Mouse (Mus musculus): ENCODE results near the gene Hist1h4j. TPM values are rescaled to one million over a fixed set of nuclear protein-coding genes. Genes with fewer than 3 reads are reported as not detected.

Gene Hist1h4j
- total RNA-seq, 2 experiments from 2014 or later: 13.9 to 19.4 TPM

GRCm38 (mm10) chr13:21778814-21779766 is 44.2 kb downstream of the Hist1h4j start:
- TF ChIP-seq CTCF (IDR thresholded peaks at IDR 0.05): no peak
- DNase-seq (ENCODE audit: extremely low spot score in 1 of 2, low spot score in 2 of 2): peak; percentile 45 to 58
- Histone ChIP-seq H3K4me3 (peak overlapping the region; percentile 57), H3K27ac (peak overlapping the region; percentile 71; the same call in 1 of the 2 replicates)
- intact Hi-C loops (cut with DNase I): loop anchor here (2.0 kb wide), 1 partner anchor 56 kb away; the partner anchor contains the start of gene Hist1h2bm

DNA sequence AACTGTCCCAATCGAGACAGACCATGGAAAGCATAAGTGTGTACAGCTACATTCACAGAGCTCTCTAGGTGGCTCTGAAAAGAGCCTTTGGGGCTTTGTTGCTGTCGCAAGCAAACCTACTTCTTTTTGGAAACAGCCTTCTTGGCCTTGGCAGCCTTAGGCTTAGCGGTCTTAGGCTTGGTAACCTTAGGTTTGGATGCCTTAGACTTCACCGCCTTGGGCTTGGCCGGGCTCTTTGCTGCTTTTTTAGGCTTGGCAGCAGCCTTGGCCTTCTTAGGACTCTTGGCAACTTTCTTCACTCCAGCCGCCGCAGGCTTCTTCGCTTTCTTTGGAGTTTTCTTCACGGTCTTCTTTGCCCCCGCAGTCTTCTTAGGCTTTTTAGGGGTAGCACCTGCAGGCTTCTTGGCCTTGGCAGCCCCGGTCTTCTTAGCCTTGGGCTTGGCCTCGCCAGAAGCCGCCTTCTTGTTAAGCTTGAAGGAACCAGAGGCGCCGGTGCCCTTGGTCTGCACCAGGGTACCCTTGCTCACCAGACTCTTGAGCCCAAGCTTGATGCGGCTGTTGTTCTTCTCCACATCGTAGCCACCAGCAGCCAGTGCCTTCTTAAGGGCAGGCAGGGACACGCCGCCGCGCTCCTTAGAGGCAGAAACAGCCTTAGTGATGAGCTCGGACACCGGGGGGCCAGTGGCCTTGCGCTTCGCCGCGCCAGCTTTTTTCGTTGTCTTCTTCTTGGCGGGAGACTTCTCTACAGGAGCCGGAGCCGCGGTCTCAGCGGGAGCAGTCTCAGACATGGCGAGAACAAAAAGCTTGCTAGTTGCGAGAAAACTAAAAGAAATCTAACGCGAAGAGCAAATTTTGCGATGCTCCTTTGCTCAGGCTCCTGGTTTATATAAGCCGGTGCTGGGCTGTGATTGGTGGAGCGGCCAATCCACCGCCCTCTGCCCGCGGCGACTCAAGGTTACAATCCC is 45.2 kb downstream of the Hist1h4j start, which contains the start of gene Hist1h1b:
Hist1h1b (minus strand) TSS at position 859 of the 965 bp plus-strand sequence.
- peak within 1 kb of the TSS; percentile 57 for H3K4me3 ChIP-seq

DNA sequence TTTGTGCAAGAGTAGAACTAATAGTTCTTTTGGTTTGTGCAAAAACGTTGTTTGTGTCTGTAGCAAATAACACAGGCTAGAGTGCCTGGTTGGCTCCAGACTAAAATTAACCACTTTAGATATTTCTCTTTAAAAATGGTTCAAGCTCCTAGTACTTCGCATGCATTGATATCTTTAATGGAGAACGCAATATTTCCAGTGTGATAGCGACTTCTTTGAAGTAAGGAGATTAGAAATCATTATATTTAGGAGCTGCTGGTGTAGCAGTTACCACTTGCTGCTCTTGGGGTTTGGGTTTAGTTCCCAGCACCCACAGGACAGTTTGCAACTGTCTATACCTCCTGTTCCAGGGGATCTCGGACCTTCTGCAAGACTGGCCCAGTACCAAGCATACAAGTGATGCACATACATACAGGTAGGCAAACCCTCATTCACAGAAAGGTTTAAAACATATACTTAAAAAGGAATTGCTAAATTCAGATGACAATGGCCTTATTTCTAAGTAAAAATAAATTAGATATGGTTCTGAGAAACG is 46.2 kb downstream of the Hist1h4j start:
- Histone ChIP-seq H3K4me3 (no peak overlapping the region; the same call in 1 of the 2 replicates), H3K27ac (no peak overlapping the region)
- TF ChIP-seq CTCF (IDR thresholded peaks at IDR 0.05): no peak
- intact Hi-C loops (cut with DNase I): loop anchor here (2.0 to 10.0 kb wide), 4 partner anchors 28 to 1914 kb away; partner anchors contain the start of genes Hist1h1e, Hist1h1t, Hist1h2ak and Hist1h2be
- no peak for DNase-seq (ENCODE audit: extremely low spot score in 1 of 2, low spot score in 2 of 2)

More for the DNA sequence above, 45.2 kb downstream of the Hist1h4j start, which contains the start of gene Hist1h1b:
- intact Hi-C loops (cut with DNase I): loop anchor here (2.0 to 10.0 kb wide), 5 partner anchors 27 to 1915 kb away; partner anchors contain the start of genes Hist1h1e, Hist1h1t, Hist1h2ak and Hist1h2be
- no peak for TF ChIP-seq CTCF (IDR thresholded peaks at IDR 0.05)
- peak; percentile 53 to 69 for DNase-seq (ENCODE audit: extremely low spot score in 1 of 2, low spot score in 2 of 2)
- peak within 1 kb of the TSS; percentile 89 for H3K27ac ChIP-seq

DNA sequence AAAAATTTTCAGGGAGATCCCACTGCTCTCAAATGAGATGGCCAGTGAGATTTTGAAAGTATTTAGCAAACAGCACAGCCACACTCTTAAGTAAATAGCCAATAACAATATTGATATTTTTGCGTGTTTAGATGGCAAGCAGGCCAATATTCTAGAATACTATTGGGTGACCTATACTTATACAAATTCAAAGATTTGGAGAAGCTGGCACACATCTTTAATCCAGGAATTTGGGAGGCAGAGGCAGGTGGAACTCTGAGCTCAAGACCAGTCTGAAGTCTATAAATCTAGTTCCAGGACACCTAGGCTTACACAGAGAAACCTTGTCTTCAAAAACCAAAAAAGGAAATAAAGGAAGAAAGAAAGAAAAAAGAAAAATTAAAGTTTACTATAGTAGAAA is 46.8 kb downstream of the Hist1h4j start:
- TF ChIP-seq CTCF (IDR thresholded peaks at IDR 0.05): no peak
- H3K27ac ChIP-seq: no peak overlapping the region
- H3K4me3 ChIP-seq: no peak overlapping the region
- DNase-seq (ENCODE audit: extremely low spot score in 1 of 2, low spot score in 2 of 2): no peak
- intact Hi-C loops (cut with DNase I): loop anchor here (2.0 to 10.0 kb wide), 4 partner anchors 29 to 1913 kb away; partner anchors contain the start of genes Hist1h1e, Hist1h1t, Hist1h2ak and Hist1h2be

DNA sequence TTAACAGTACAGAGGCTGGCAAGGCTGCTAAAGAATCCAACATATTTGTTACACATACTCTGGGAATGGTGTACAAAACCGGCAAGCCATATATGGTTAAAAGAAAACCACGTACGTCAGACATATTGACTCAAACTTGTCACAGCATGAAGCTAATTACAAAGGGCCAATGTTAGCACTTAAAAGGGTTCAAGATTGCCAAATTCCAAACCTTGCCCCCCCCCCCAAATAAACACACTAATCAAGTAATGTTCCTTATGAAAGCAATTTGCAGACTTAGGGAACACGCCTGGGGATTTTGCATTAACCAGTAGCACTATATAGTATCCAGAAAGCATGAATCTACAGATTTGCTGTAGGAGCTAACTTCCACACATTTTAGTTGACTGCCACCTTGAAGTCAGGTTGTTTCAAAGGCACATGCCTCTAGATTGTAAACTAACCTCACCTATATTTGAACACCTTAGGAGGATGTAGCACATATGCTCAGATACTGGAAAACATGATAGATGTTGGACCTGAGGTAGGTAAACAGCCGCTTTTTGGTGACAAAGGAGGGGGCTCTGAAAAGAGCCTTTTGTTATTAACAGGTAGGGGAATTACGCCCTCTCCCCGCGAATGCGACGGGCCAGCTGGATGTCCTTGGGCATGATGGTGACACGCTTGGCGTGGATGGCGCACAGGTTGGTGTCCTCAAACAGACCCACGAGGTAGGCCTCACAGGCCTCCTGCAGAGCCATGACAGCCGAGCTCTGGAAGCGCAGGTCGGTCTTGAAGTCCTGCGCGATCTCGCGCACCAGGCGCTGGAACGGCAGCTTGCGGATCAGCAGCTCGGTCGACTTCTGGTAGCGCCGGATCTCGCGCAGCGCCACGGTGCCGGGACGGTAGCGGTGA is 47.7 kb downstream of the Hist1h4j start:
- DNase-seq (ENCODE audit: extremely low spot score in 1 of 2, low spot score in 2 of 2): peak; percentile 14 to 21

GRCm38 (mm10) chr13:21783255-21783617 is 48.4 kb downstream of the Hist1h4j start, which contains the start of gene Hist1h3i:
Gene Hist1h3i (minus strand): TSS chr13:21783370.
- intact Hi-C loops (cut with DNase I): loop anchor here (10.0 kb wide), 3 partner anchors 1802 to 1912 kb away; partner anchors contain the start of genes Hist1h1e, Hist1h1t, Hist1h2be and Hist1h4c

More for the DNA sequence above, 47.7 kb downstream of the Hist1h4j start:
- Histone ChIP-seq H3K27ac (peak overlapping the region; percentile 82), H3K4me3 (peak overlapping the region; percentile 48)
- intact Hi-C loops (cut with DNase I): loop anchor here (10.0 kb wide), 3 partner anchors 1802 to 1912 kb away; partner anchors contain the start of genes Hist1h1e, Hist1h1t, Hist1h2be and Hist1h4c

GRCm38 (mm10) chr13:21783734-21784161 is 48.9 kb downstream of the Hist1h4j start:
- TF ChIP-seq CTCF (IDR thresholded peaks at IDR 0.05): no peak
- H3K27ac ChIP-seq: no peak overlapping the region
- DNase-seq (ENCODE audit: extremely low spot score in 1 of 2, low spot score in 2 of 2): peak in 1 of 2 experiments; percentile 13
- H3K4me3 ChIP-seq: peak overlapping the region; percentile 48
- intact Hi-C loops (cut with DNase I): loop anchor here (10.0 kb wide), 3 partner anchors 1801 to 1911 kb away; partner anchors contain the start of genes Hist1h1e, Hist1h1t, Hist1h2be and Hist1h4c

More at GRCm38 (mm10) chr13:21783255-21783617, 48.4 kb downstream of the Hist1h4j start, which contains the start of gene Hist1h3i:
- no peak for TF ChIP-seq CTCF (IDR thresholded peaks at IDR 0.05)
- DNase-seq (ENCODE audit: extremely low spot score in 1 of 2, low spot score in 2 of 2): peak; percentile 50 to 71
- Histone ChIP-seq H3K4me3 (peak within 1 kb of the TSS; percentile 48), H3K27ac (peak within 1 kb of the TSS; percentile 82)

GRCm38 (mm10) chr13:21784311-21784710 is 49.4 kb downstream of the Hist1h4j start:
- no peak for DNase-seq (ENCODE audit: extremely low spot score in 1 of 2, low spot score in 2 of 2)
- no peak overlapping the region for H3K27ac ChIP-seq
- TF ChIP-seq CTCF (IDR thresholded peaks at IDR 0.05): no peak
- intact Hi-C loops (cut with DNase I): loop anchor here (10.0 kb wide), 3 partner anchors 1800 to 1910 kb away; partner anchors contain the start of genes Hist1h1e, Hist1h1t, Hist1h2be and Hist1h4c
- no peak overlapping the region for H3K4me3 ChIP-seq

Small RNA genes lying within 50 kb of the gene (microRNA-seq; reads per million reads assigned to microRNA genes)
- gene Gm44357 (0 reads per million in 2 experiments), gene Gm44367 (0 reads per million in 2 experiments), gene Gm44454 (0 reads per million in 2 experiments)

Other genes with a start within 250 kb of the Hist1h4j start
- gene AK157302, start 239.8 kb upstream of the Hist1h4j start, total RNA-seq (2021): 10 to 100 TPM; 21.9 to 22.8 TPM
- gene Gm11273, start 233.6 kb upstream of the Hist1h4j start, total RNA-seq (2021): 10 to 100 TPM; 51.7 to 53.8 TPM
- 10 to 100 TPM; 14.4 to 19.0 TPM for gene Zkscan8, start 203.9 kb upstream of the Hist1h4j start, total RNA-seq (2021)
- gene Olfr1366, start 192.3 kb upstream of the Hist1h4j start, total RNA-seq (2021): not detected
- gene Olfr1535, start 175.2 kb upstream of the Hist1h4j start, total RNA-seq (2021): not detected
- not detected for gene Olfr1364, start 153.3 kb upstream of the Hist1h4j start, total RNA-seq (2021)
- gene Olfr1362, start 121.0 kb upstream of the Hist1h4j start, total RNA-seq (2021): not detected
- gene Olfr11, start 92.5 kb upstream of the Hist1h4j start, total RNA-seq (2021): not detected
- gene Olfr1361, start 71.7 kb upstream of the Hist1h4j start, total RNA-seq (2021): not detected
- not detected for gene Olfr1360, start 57.7 kb upstream of the Hist1h4j start, total RNA-seq (2021)
- not detected for gene Olfr1359, start 37.0 kb upstream of the Hist1h4j start, total RNA-seq (2021)
- 10 to 100 TPM; 23.7 to 28.5 TPM for gene Hist1h2bl, start 18.9 kb upstream of the Hist1h4j start, total RNA-seq (2021)
- 10 to 100 TPM; 25.4 to 32.6 TPM for gene Hist1h2ai, start 18.6 kb upstream of the Hist1h4j start, total RNA-seq (2021)
- gene Hist1h3h, start 17.4 kb upstream of the Hist1h4j start, total RNA-seq (2021): 10 to 100 TPM; 54.6 to 74.2 TPM
- gene Hist1h2bm, start 13.0 kb upstream of the Hist1h4j start, total RNA-seq (2021): 1 to 10 TPM; 4.8 to 5.4 TPM
- 100 to 1,000 TPM; 316 to 377 TPM for gene Hist1h4k, start 15.4 kb downstream of the Hist1h4j start, total RNA-seq (2021)
- gene Hist1h2ak, start 18.8 kb downstream of the Hist1h4j start, total RNA-seq (2021): 10 to 100 TPM; 13.2 to 13.5 TPM
- 1 to 10 TPM; 8.3 TPM for gene Hist1h2bn, start 19.1 kb downstream of the Hist1h4j start, total RNA-seq (2021)
- 1 to 10 TPM; 6.7 to 8.3 TPM for gene Hist1h1b, start 45.6 kb downstream of the Hist1h4j start, total RNA-seq (2021)
- 10 to 100 TPM; 49.9 to 62.3 TPM for gene Hist1h3i, start 48.3 kb downstream of the Hist1h4j start, total RNA-seq (2021)
- 1 to 10 TPM in 1 of 2 experiments, not detected in 1; 2.7 TPM for gene Hist1h2an, start 52.2 kb downstream of the Hist1h4j start, total RNA-seq (2021)
- gene Hist1h2bp, start 52.4 kb downstream of the Hist1h4j start, total RNA-seq (2021): 1 to 10 TPM; 1.3 to 5.5 TPM
- gene Hist1h2bq, start 75.1 kb downstream of the Hist1h4j start, total RNA-seq (2021): 10 to 100 TPM; 27.3 to 38.5 TPM
- 10 to 100 TPM; 11.2 to 25.1 TPM for gene Hist1h2ao, start 75.4 kb downstream of the Hist1h4j start, total RNA-seq (2021)
- gene Hist1h4m, start 76.7 kb downstream of the Hist1h4j start, total RNA-seq (2021): 100 to 1,000 TPM; 200 to 276 TPM
- 10 to 100 TPM; 18.7 to 21.6 TPM for gene Hist1h4n, start 97.1 kb downstream of the Hist1h4j start, total RNA-seq (2021)
- 10 to 100 TPM; 11.2 to 16.1 TPM for gene Hist1h2ap, start 98.4 kb downstream of the Hist1h4j start, total RNA-seq (2021)
- 10 to 100 TPM; 27.0 to 39.1 TPM for gene Hist1h2br, start 98.7 kb downstream of the Hist1h4j start, total RNA-seq (2021)
- 1 to 10 TPM; 3.8 to 3.9 TPM for gene Zfp184, start 210.0 kb downstream of the Hist1h4j start, total RNA-seq (2021)
- gene Pom121l2, start 246.1 kb downstream of the Hist1h4j start, total RNA-seq (2021): not detected

Data from left cerebral cortex, adult 2 months (tissue).